Mouse (Mus musculus): ENCODE data around the gene Nos1ap. TPM values are rescaled to one million over a fixed set of nuclear protein-coding genes. Genes with fewer than 3 reads are reported as not detected.

The Nos1ap gene
- polyA plus RNA-seq, 1 experiment from 2014 or later: 17.2 TPM

DNA sequence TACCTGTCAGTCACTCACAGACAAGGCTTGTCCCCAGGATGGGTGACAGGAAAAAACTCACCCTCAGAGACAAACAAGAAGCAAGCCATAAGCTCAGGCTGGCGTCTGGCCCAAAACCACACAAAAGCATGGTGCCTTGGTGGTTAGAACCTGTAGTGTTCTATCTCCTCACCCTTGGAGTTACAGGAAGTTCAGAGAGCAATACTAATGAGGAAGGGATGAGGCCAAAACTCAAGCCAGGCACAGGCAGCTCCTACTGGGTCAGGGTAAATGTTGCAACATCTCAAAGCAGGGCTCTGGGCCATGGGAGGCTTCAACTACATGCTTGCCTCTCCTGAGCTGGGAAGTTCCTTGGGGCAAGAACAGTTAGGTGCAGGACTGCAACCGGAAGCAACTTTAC is 54.4 kb downstream of the Nos1ap start:
- no peak overlapping the region for H3K9ac ChIP-seq (replicated peaks; ENCODE audit: low read depth, low read length)
- no peak for ATAC-seq (ENCODE audit: insufficient number of reproducible peaks, insufficient read depth, low FRiP score, low read depth)
- no peak overlapping the region for H3K4me3 ChIP-seq (ENCODE audit: low read depth, low read length)
- 0 out of 2 replicates have a peak, but pooled peaks cover 3% of the 10 kb centered on the region for H3K4me1 ChIP-seq (ENCODE audit: control insufficient read depth, insufficient read depth, low read length)
- H3K27ac ChIP-seq (ENCODE audit: low read length): no peak overlapping the region
- WGBS: 90% methylated on average over 2 of the region's 2 CpGs
- H3K27me3 ChIP-seq (ENCODE audit: control insufficient read depth, insufficient read depth, low read length): no peaks in the 10 kb centered on the region
- H3K9me3 ChIP-seq (ENCODE audit: control insufficient read depth, low read depth, low read length): no peaks in the 10 kb centered on the region
- no peak overlapping the region for H3K4me2 ChIP-seq (replicated peaks; ENCODE audit: low read depth, low read length)
- no peaks in the 10 kb centered on the region for H3K36me3 ChIP-seq (ENCODE audit: control insufficient read depth, insufficient read depth, low read length)

- Histone ChIP-seq H3K4me2 (replicated peaks; ENCODE audit: low read depth, low read length) (no peak overlapping the region), H3K36me3 (ENCODE audit: control insufficient read depth, insufficient read depth, low read length) (no peaks in the 10 kb centered on the region), H3K27me3 (ENCODE audit: control insufficient read depth, insufficient read depth, low read length) (no peaks in the 10 kb centered on the region), H3K27ac (ENCODE audit: low read length) (no peak overlapping the region), H3K9ac (replicated peaks; ENCODE audit: low read depth, low read length) (no peak overlapping the region), H3K4me1 (ENCODE audit: control insufficient read depth, insufficient read depth, low read length) (no peaks in the 10 kb centered on the region), H3K9me3 (ENCODE audit: control insufficient read depth, low read depth, low read length) (no peaks in the 10 kb centered on the region), H3K4me3 (ENCODE audit: low read depth, low read length) (no peak overlapping the region)
- no peak for ATAC-seq (ENCODE audit: insufficient number of reproducible peaks, insufficient read depth, low FRiP score, low read depth)
- WGBS: 80% methylated on average over 2 of the region's 2 CpGs
Observed at GRCm38 (mm10) chr1:170531286-170531685, 58.4 kb downstream of the Nos1ap start.

DNA sequence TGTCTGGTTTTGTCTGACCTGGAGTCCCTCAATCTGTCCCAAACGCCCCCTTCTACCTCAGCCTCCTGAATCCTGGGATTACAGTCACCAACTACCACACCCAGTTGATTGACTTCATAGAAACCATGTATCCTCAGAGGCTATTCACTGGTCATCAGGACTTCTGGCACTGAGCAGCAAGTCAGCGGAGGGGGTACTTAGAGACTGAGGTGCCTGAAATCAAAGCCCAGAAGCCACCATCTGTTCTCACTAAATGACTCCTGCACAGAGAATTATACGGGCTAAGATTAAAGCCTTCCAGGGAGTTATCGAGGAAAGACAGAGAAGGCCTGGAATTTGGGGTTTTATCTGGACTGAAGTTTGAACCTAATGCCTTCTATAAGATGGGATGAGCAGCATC is 59.2 kb downstream of the Nos1ap start:
- Histone ChIP-seq H3K9ac (replicated peaks; ENCODE audit: low read depth, low read length) (no peak overlapping the region), H3K27me3 (ENCODE audit: control insufficient read depth, insufficient read depth, low read length) (no peaks in the 10 kb centered on the region), H3K4me3 (ENCODE audit: low read depth, low read length) (no peak overlapping the region), H3K4me1 (ENCODE audit: control insufficient read depth, insufficient read depth, low read length) (no peaks in the 10 kb centered on the region), H3K4me2 (replicated peaks; ENCODE audit: low read depth, low read length) (no peak overlapping the region), H3K36me3 (ENCODE audit: control insufficient read depth, insufficient read depth, low read length) (no peaks in the 10 kb centered on the region), H3K27ac (ENCODE audit: low read length) (no peak overlapping the region), H3K9me3 (ENCODE audit: control insufficient read depth, low read depth, low read length) (no peaks in the 10 kb centered on the region)
- 81% methylated on average over 4 of the region's 4 CpGs for WGBS
- no peak for ATAC-seq (ENCODE audit: insufficient number of reproducible peaks, insufficient read depth, low FRiP score, low read depth)

- no peaks in the 10 kb centered on the region for H3K27me3 ChIP-seq (ENCODE audit: control insufficient read depth, insufficient read depth, low read length)
- ATAC-seq (ENCODE audit: insufficient number of reproducible peaks, insufficient read depth, low FRiP score, low read depth): no peak
- no peaks in the 10 kb centered on the region for H3K36me3 ChIP-seq (ENCODE audit: control insufficient read depth, insufficient read depth, low read length)
- no peak overlapping the region for H3K27ac ChIP-seq (ENCODE audit: low read length)
- H3K4me3 ChIP-seq (ENCODE audit: low read depth, low read length): no peak overlapping the region
- no peaks in the 10 kb centered on the region for H3K9me3 ChIP-seq (ENCODE audit: control insufficient read depth, low read depth, low read length)
- no peak overlapping the region for H3K4me2 ChIP-seq (replicated peaks; ENCODE audit: low read depth, low read length)
- 81% methylated on average over 5 of the region's 5 CpGs for WGBS
- 0 out of 2 replicates have a peak, but pooled peaks cover 4% of the 10 kb centered on the region for H3K4me1 ChIP-seq (ENCODE audit: control insufficient read depth, insufficient read depth, low read length)
- H3K9ac ChIP-seq (replicated peaks; ENCODE audit: low read depth, low read length): no peak overlapping the region
Observed at GRCm38 (mm10) chr1:170522891-170523290, 66.8 kb downstream of the Nos1ap start.

DNA sequence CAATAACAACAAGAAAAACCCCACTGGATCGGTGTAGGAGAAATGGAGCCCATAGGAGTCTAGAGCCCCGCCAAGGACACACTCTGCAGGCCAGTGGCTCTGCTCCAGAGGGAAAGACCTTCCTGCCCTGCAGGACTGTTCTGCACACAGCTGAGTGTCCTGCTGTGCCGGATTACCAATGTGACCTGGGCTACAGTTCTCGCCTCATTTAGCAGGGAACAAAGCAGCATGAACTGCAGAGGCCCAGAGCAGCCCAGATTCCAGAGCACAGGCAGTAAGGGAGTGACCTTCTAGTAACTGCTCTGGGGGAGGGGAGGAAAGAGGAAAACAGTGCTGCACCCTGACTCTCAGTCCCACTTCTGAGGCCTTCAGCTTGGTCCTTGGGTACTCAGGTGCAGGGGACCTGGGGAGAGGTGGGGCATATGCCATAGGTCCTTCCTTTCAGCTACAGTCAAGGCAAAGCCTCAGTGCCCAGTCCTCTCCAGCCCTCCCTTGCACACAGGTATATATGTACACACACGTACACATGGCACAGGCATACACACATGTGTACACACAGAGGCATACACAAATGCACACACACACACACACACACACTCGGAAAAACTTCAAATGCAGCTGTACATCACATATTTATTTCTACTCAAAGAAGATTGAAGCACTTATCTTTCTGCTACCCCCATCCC is 68.0 kb downstream of the Nos1ap start:
- no peak overlapping the region for H3K4me2 ChIP-seq (replicated peaks; ENCODE audit: low read depth, low read length)
- H3K27me3 ChIP-seq (ENCODE audit: control insufficient read depth, insufficient read depth, low read length): no peaks in the 10 kb centered on the region
- whole genome bisulfite sequencing: 63% methylated on average over 6 of the region's 6 CpGs
- H3K9me3 ChIP-seq (ENCODE audit: control insufficient read depth, low read depth, low read length): no peaks in the 10 kb centered on the region
- H3K27ac ChIP-seq (ENCODE audit: low read length): no peak overlapping the region
- peak; percentile 44; the same call in 1 of the 2 replicates for ATAC-seq (ENCODE audit: insufficient number of reproducible peaks, insufficient read depth, low FRiP score, low read depth)
- H3K36me3 ChIP-seq (ENCODE audit: control insufficient read depth, insufficient read depth, low read length): no peaks in the 10 kb centered on the region
- no peak overlapping the region for H3K4me3 ChIP-seq (ENCODE audit: low read depth, low read length)
- H3K4me1 ChIP-seq (ENCODE audit: control insufficient read depth, insufficient read depth, low read length): 0 out of 2 replicates have a peak, but pooled peaks cover 4% of the 10 kb centered on the region
- H3K9ac ChIP-seq (replicated peaks; ENCODE audit: low read depth, low read length): no peak overlapping the region

GRCm38 (mm10) chr1:170520206-170520605 is 69.5 kb downstream of the Nos1ap start:
- Histone ChIP-seq H3K27ac (ENCODE audit: low read length) (no peak overlapping the region), H3K27me3 (ENCODE audit: control insufficient read depth, insufficient read depth, low read length) (no peaks in the 10 kb centered on the region), H3K4me1 (ENCODE audit: control insufficient read depth, insufficient read depth, low read length) (0 out of 2 replicates have a peak, but pooled peaks cover 4% of the 10 kb centered on the region), H3K4me3 (ENCODE audit: low read depth, low read length) (no peak overlapping the region), H3K4me2 (replicated peaks; ENCODE audit: low read depth, low read length) (no peak overlapping the region), H3K9ac (replicated peaks; ENCODE audit: low read depth, low read length) (no peak overlapping the region), H3K36me3 (ENCODE audit: control insufficient read depth, insufficient read depth, low read length) (no peaks in the 10 kb centered on the region), H3K9me3 (ENCODE audit: control insufficient read depth, low read depth, low read length) (no peaks in the 10 kb centered on the region)
- WGBS: 87% methylated on average over 4 of the region's 4 CpGs
- ATAC-seq (ENCODE audit: insufficient number of reproducible peaks, insufficient read depth, low FRiP score, low read depth): no peak

GRCm38 (mm10) chr1:170519631-170520030 is 70.0 kb downstream of the Nos1ap start:
- ATAC-seq (ENCODE audit: insufficient number of reproducible peaks, insufficient read depth, low FRiP score, low read depth): no peak
- H3K36me3 ChIP-seq (ENCODE audit: control insufficient read depth, insufficient read depth, low read length): no peaks in the 10 kb centered on the region
- H3K4me2 ChIP-seq (replicated peaks; ENCODE audit: low read depth, low read length): no peak overlapping the region
- H3K4me3 ChIP-seq (ENCODE audit: low read depth, low read length): no peak overlapping the region
- H3K4me1 ChIP-seq (ENCODE audit: control insufficient read depth, insufficient read depth, low read length): 0 out of 2 replicates have a peak, but pooled peaks cover 4% of the 10 kb centered on the region
- no peaks in the 10 kb centered on the region for H3K27me3 ChIP-seq (ENCODE audit: control insufficient read depth, insufficient read depth, low read length)
- no peak overlapping the region for H3K9ac ChIP-seq (replicated peaks; ENCODE audit: low read depth, low read length)
- 92% methylated on average over 7 of the region's 7 CpGs for whole genome bisulfite sequencing
- no peaks in the 10 kb centered on the region for H3K9me3 ChIP-seq (ENCODE audit: control insufficient read depth, low read depth, low read length)
- no peak overlapping the region for H3K27ac ChIP-seq (ENCODE audit: low read length)

DNA sequence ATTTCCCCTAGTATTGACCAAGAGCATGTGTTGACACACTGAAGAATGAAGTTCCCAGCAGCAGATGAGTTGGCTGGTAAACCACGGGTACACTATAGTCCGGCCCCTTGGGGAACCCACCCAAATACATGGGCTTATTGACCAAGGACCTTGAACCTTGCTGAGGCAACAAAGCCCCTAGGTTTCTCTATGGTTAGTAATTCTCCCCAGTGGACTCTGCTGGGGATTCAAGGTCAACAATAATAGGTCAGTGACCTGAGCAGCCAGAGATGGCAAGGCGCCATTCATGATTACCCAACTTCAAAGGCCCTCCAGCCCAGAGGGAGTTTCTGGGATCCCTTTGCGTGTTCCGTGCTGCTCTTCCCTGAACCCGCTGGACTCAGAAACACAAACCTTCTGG is 73.5 kb downstream of the Nos1ap start:
- no peak overlapping the region for H3K4me3 ChIP-seq (ENCODE audit: low read depth, low read length)
- H3K27ac ChIP-seq (ENCODE audit: low read length): no peak overlapping the region
- H3K4me2 ChIP-seq (replicated peaks; ENCODE audit: low read depth, low read length): no peak overlapping the region
- WGBS: 86% methylated on average over 6 of the region's 6 CpGs
- H3K27me3 ChIP-seq (ENCODE audit: control insufficient read depth, insufficient read depth, low read length): no peaks in the 10 kb centered on the region
- H3K36me3 ChIP-seq (ENCODE audit: control insufficient read depth, insufficient read depth, low read length): no peaks in the 10 kb centered on the region
- no peak for ATAC-seq (ENCODE audit: insufficient number of reproducible peaks, insufficient read depth, low FRiP score, low read depth)
- no peaks in the 10 kb centered on the region for H3K4me1 ChIP-seq (ENCODE audit: control insufficient read depth, insufficient read depth, low read length)
- no peaks in the 10 kb centered on the region for H3K9me3 ChIP-seq (ENCODE audit: control insufficient read depth, low read depth, low read length)
- H3K9ac ChIP-seq (replicated peaks; ENCODE audit: low read depth, low read length): no peak overlapping the region

- no peaks in the 10 kb centered on the region for H3K27me3 ChIP-seq (ENCODE audit: control insufficient read depth, insufficient read depth, low read length)
- no peak overlapping the region for H3K4me3 ChIP-seq (ENCODE audit: low read depth, low read length)
- H3K36me3 ChIP-seq (ENCODE audit: control insufficient read depth, insufficient read depth, low read length): no peaks in the 10 kb centered on the region
- no peak for ATAC-seq (ENCODE audit: insufficient number of reproducible peaks, insufficient read depth, low FRiP score, low read depth)
- H3K9me3 ChIP-seq (ENCODE audit: control insufficient read depth, low read depth, low read length): no peaks in the 10 kb centered on the region
- no peaks in the 10 kb centered on the region for H3K4me1 ChIP-seq (ENCODE audit: control insufficient read depth, insufficient read depth, low read length)
- no peak overlapping the region for H3K27ac ChIP-seq (ENCODE audit: low read length)
- no peak overlapping the region for H3K4me2 ChIP-seq (replicated peaks; ENCODE audit: low read depth, low read length)
- no peak overlapping the region for H3K9ac ChIP-seq (replicated peaks; ENCODE audit: low read depth, low read length)
- whole genome bisulfite sequencing: 71% methylated on average over 1 of the region's 1 CpGs
Observed at GRCm38 (mm10) chr1:170515455-170515854, 74.2 kb downstream of the Nos1ap start.

Data from stomach, embryonic 14.5 days (tissue).